Mouse (Mus musculus): ENCODE data around the gene Scd2. TPM values are rescaled to one million over a fixed set of nuclear protein-coding genes. Genes with fewer than 3 reads are reported as not detected.

Scd2 gene
- polyA plus RNA-seq, 1 experiment from 2014 or later, result 219 TPM

DNA sequence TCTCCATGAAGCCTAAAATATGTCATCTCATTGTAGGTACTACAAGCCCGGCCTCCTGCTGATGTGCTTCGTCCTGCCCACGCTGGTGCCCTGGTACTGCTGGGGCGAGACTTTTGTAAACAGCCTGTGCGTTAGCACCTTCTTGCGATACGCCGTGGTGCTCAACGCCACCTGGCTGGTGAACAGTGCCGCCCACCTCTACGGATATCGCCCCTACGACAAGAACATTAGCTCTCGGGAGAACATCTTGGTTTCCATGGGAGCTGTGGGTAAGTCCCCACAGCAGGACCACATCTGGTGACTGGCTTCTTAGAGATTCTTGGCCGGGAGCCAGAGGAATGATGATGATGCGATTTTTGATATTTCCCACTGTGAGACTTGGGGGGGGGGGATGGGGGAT is 7.7 kb downstream of the Scd2 start:
- WGBS, result 62% methylated on average over 16 of the region's 16 CpGs
- Histone ChIP-seq H3K36me3 (peaks cover 99% of the 10 kb centered on the region), H3K4me2 (replicated peaks) (peak overlapping the region; percentile 100), H3K9ac (no peak overlapping the region), H3K4me1 (peaks cover 86% of the 10 kb centered on the region), H3K27me3 (no peaks in the 10 kb centered on the region), H3K9me3 (no peaks in the 10 kb centered on the region), H3K4me3 (peak overlapping the region; percentile 7; the same call in 1 of the 2 replicates), H3K27ac (no peak overlapping the region)
- ATAC-seq (ENCODE audit: low FRiP score, low read depth), result no peak

DNA sequence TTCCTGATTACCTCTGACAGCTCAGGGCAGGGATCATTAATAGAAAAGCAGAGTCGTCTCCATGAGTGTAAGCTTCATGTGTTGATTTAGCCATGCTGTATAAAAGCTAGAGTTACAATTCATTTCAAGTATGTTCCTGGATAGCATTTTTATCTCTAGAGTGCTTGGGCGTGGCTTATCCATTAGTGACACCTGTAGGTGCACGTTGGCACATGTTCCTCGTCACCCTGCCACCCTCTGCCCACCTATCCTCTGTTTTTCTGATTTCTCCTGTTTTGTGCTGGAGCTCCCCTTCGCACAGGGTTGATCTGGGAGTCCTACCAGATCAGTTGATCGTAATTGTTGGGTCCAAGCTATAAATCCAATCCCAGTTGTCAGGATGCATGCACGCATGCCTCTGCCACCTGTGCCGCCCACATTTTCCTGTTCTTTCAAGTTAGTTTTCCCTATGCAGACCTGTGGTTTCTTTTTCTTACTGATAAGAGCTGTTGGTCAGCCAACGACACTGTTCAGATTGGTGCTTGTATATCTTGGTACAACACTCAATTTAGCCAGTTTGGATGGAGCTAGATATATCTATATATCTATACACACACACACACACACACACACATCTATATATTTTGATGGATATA is 8.3 kb downstream of the Scd2 start:
- Histone ChIP-seq H3K9ac (no peak overlapping the region), H3K4me3 (no peak overlapping the region), H3K9me3 (no peaks in the 10 kb centered on the region), H3K36me3 (peaks cover 99% of the 10 kb centered on the region), H3K27me3 (no peaks in the 10 kb centered on the region), H3K4me2 (replicated peaks) (0 out of 2 replicates have a peak overlapping the region, but pooled peaks have one; percentile 100), H3K4me1 (peaks cover 80% of the 10 kb centered on the region), H3K27ac (no peak overlapping the region)
- WGBS, result 73% methylated on average over 9 of the region's 9 CpGs
- ATAC-seq (ENCODE audit: low FRiP score, low read depth), result no peak

DNA sequence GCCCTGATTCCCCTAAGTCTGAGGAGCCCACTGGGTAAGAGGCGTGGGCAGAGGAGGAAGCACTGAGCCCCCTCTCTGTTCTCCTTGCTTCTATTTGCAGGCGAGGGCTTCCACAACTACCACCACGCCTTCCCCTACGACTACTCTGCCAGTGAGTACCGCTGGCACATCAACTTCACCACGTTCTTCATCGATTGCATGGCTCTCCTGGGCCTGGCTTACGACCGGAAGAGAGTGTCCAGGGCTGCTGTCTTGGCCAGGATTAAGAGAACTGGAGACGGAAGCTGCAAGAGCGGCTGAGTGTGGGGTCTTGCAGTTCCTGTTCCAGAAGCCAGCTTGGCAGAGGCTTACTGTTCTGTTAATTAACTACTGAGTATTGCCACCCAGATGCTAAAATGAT is 9.4 kb downstream of the Scd2 start:
- peaks cover 69% of the 10 kb centered on the region for H3K4me1 ChIP-seq
- no peaks in the 10 kb centered on the region for H3K27me3 ChIP-seq
- no peak overlapping the region; the same call in 1 of the 2 replicates for H3K27ac ChIP-seq
- H3K36me3 ChIP-seq, result peaks cover 99% of the 10 kb centered on the region
- H3K4me2 ChIP-seq (replicated peaks), result no peak overlapping the region
- WGBS, result 86% methylated on average over 11 of the region's 11 CpGs
- no peak overlapping the region for H3K4me3 ChIP-seq
- H3K9me3 ChIP-seq, result no peaks in the 10 kb centered on the region
- no peak overlapping the region for H3K9ac ChIP-seq
- ATAC-seq (ENCODE audit: low FRiP score, low read depth), result no peak

DNA sequence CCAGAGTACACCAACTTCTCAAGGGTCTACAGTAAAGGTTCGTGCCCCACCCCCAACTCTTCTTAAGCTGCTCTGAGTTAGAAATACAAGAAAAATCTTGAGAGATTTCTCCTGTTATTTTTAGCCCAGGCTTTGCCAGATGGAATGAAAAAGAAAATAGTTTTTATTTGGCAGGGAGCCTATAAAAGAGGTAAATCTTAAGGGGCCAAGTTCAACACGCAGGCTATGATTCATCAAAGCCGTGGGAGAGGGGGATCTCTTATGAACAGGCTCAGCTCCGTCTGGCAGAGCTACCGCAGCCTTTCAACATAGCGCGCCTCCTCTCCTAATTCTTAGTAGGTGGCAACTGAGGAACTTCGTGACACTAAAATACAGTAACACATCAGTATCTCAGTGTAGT is 10.0 kb downstream of the Scd2 start:
- no peaks in the 10 kb centered on the region for H3K9me3 ChIP-seq
- H3K9ac ChIP-seq, result no peak overlapping the region
- H3K4me3 ChIP-seq, result no peak overlapping the region
- ATAC-seq (ENCODE audit: low FRiP score, low read depth), result no peak
- peaks cover 63% of the 10 kb centered on the region for H3K4me1 ChIP-seq
- WGBS, result 68% methylated on average over 8 of the region's 8 CpGs
- peaks cover 99% of the 10 kb centered on the region for H3K36me3 ChIP-seq
- no peak overlapping the region for H3K27ac ChIP-seq
- H3K27me3 ChIP-seq, result no peaks in the 10 kb centered on the region
- H3K4me2 ChIP-seq (replicated peaks), result no peak overlapping the region

DNA sequence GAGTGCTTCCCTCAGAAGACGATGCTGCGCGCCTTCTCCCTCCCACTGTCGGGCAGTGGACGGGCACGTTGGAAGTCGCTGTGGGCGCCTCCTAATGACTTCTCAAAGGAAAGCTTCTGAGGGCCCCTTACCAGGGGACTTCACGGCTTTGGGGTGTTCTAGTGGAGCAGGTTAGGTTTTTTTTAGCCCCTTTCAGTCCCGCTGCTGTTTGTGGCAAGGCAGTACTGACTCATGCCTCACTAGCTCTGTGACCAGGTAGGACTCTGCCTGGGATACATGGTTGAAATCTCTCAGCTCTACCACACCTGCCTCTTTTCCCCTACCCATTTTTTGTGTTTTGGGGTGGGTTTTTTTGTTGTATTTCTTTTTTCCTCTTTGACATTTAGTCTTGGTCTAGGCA is 10.9 kb downstream of the Scd2 start:
- no peaks in the 10 kb centered on the region for H3K9me3 ChIP-seq
- H3K4me2 ChIP-seq (replicated peaks), result no peak overlapping the region
- peaks cover 53% of the 10 kb centered on the region for H3K4me1 ChIP-seq
- no peak overlapping the region for H3K27ac ChIP-seq
- H3K4me3 ChIP-seq, result no peak overlapping the region
- peaks cover 98% of the 10 kb centered on the region for H3K36me3 ChIP-seq
- no peak overlapping the region for H3K9ac ChIP-seq
- WGBS, result 88% methylated on average over 10 of the region's 10 CpGs
- H3K27me3 ChIP-seq, result no peaks in the 10 kb centered on the region
- ATAC-seq (ENCODE audit: low FRiP score, low read depth), result no peak

DNA sequence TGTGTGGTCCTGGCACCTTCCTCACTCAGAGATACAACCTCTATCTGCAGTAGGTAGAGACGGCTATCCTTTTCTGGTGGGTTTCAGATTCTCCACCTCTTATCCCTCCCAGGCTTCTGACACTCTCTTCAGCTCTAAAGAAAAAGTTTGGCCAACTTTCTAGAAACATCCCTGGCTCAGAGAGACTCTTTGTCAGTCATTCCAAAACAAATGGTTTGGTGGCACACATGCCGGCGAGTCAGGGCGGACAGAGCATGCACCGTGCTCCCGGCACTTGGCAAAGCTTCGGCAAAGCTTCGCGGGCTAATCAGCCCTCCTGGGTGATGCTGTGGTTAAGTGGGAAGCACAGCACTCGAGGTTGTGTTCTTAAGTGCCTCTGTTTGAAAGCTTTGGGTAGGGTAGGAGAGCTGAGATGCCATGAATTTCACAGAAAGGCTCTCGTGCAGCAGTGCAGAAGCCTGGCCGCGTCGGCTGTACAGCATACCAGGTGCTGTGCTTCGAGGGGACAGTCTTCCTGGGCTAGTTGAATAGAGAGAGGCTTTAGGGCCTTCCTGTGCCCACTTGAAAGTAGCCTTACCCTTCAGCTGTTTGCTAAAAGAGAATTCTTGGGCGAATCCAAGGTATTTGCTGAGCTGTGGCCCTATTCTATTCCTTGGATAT is 11.5 kb downstream of the Scd2 start:
- Histone ChIP-seq H3K4me2 (replicated peaks) (no peak overlapping the region), H3K9me3 (no peaks in the 10 kb centered on the region), H3K27ac (no peak overlapping the region), H3K4me1 (peaks cover 48% of the 10 kb centered on the region), H3K27me3 (no peaks in the 10 kb centered on the region), H3K4me3 (no peak overlapping the region), H3K9ac (no peak overlapping the region), H3K36me3 (peaks cover 94% of the 10 kb centered on the region)
- ATAC-seq (ENCODE audit: low FRiP score, low read depth), result no peak
- 90% methylated on average over 16 of the region's 16 CpGs for WGBS

DNA sequence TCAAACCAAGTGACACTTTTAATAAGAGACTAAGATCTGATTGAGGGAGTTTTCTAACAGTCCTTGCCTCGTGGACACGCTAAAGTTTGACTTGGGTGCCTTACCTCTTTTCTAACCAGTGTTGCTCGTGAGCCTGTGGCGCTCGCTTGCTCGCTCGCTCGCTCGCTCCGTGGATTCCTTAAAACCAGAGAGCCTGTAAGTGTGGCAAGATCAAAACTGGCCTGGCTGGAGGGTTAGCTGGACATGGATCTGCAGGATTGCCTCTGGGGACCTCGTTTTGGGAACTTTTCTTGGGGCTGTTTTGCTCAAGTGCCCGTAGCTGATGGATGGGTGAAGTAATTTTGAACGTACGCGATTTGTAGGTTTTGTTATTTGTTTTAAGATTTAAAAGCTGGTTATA is 12.2 kb downstream of the Scd2 start:
- no peak overlapping the region for H3K4me2 ChIP-seq (replicated peaks)
- H3K9me3 ChIP-seq, result no peaks in the 10 kb centered on the region
- H3K4me3 ChIP-seq, result no peak overlapping the region
- H3K27me3 ChIP-seq, result no peaks in the 10 kb centered on the region
- peaks cover 41% of the 10 kb centered on the region for H3K4me1 ChIP-seq
- 86% methylated on average over 15 of the region's 15 CpGs for WGBS
- H3K27ac ChIP-seq, result no peak overlapping the region
- no peak overlapping the region for H3K9ac ChIP-seq
- no peak for ATAC-seq (ENCODE audit: low FRiP score, low read depth)
- peaks cover 86% of the 10 kb centered on the region for H3K36me3 ChIP-seq

DNA sequence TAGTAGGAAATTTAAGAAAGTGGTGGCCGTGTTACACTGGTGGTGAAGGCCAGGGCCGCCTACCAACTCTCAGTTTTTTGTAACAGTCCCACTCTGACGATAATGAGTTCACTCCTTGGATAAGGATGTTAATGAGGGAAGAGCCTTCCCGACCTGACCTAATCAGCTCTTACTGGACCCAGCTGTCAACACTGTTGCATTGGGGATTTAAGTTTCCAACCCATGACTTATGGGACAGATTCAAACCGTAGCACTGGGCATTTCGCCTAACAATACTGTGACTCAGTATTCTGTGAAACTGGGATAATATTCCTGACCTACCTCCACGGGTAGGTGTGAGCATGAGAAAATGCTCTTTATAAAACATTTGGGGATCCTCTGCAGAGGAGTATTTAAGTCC is 12.7 kb downstream of the Scd2 start:
- no peak overlapping the region for H3K4me2 ChIP-seq (replicated peaks)
- H3K36me3 ChIP-seq, result peaks cover 82% of the 10 kb centered on the region
- H3K4me1 ChIP-seq, result peaks cover 36% of the 10 kb centered on the region
- no peak overlapping the region for H3K4me3 ChIP-seq
- WGBS, result 78% methylated on average over 7 of the region's 7 CpGs
- no peak for ATAC-seq (ENCODE audit: low FRiP score, low read depth)
- H3K9ac ChIP-seq, result no peak overlapping the region
- no peak overlapping the region for H3K27ac ChIP-seq
- H3K27me3 ChIP-seq, result no peaks in the 10 kb centered on the region
- no peaks in the 10 kb centered on the region for H3K9me3 ChIP-seq

DNA sequence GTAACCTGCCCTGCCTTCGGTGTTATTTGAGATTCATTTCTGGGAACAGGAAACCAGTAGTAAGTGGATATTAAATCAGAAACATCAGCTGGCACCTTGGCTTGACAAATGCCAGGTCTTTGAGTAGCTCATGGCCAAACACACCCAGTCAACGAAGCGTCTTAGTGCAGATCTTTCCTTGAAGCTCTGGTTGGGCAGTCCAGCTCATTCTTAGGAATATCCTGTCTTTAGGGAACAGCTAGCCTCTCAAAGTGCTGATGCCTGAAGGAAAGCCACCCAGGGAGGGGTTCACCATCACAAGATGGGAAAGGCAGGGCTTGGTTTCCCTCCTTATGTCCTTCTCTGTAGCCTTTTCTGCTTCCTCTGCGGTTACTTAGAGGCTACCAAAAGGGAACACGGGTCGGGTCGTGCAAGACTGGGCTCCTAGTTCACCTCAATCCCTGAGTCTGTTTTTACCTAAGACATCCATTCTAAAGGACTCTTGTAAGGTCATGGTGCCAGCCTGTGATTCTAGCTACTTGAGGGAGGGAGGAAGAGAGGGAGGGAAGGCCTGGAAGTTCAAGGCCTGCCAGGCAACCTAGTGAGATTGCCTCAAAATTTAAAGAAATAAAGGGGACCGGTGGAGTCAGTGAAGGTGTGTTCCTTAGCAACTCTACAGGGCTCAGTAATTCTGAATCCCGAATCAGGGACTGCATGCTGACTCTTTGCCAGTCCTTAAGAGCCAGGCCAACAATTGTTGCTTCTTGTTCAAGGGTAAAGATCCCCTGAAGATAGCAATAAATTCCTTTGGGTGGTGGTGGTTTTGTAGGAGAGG is 13.8 kb downstream of the Scd2 start:
- peaks cover 71% of the 10 kb centered on the region for H3K36me3 ChIP-seq
- no peak overlapping the region for H3K27ac ChIP-seq
- H3K9me3 ChIP-seq, result no peaks in the 10 kb centered on the region
- no peak overlapping the region for H3K4me2 ChIP-seq (replicated peaks)
- ATAC-seq (ENCODE audit: low FRiP score, low read depth), result no peak
- H3K4me3 ChIP-seq, result no peak overlapping the region
- H3K4me1 ChIP-seq, result peaks cover 27% of the 10 kb centered on the region
- WGBS, result 78% methylated on average over 9 of the region's 9 CpGs
- H3K27me3 ChIP-seq, result no peaks in the 10 kb centered on the region
- no peak overlapping the region for H3K9ac ChIP-seq

DNA sequence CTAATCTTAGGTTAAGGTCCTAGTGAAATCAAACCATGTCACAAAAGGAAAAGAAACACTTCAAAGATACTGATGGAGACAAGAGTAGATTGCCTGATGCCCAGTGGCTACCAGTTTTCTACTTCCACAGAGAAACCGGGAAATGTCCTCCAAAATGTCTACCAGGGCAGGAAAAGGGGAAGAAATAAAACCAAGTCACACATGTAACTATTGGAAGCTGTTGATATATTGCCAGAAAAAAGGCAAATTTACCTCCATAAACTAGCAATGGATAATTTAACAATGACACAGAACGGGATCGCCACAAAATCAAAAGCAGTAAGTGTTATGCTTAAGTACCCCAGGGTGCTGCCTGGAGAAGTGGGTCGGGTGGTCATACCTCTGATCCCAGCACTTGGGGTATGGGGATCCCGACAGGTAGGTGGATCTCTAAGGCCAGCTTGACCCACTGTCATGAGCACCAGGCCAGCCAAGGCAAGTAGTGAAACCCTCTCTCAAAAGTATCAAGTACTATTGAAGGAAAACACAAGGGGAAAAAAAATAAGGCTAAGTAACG is 14.5 kb downstream of the Scd2 start:
- Histone ChIP-seq H3K4me2 (replicated peaks) (no peak overlapping the region), H3K27ac (no peak overlapping the region), H3K27me3 (no peaks in the 10 kb centered on the region), H3K4me3 (no peak overlapping the region), H3K9ac (no peak overlapping the region), H3K9me3 (no peaks in the 10 kb centered on the region), H3K36me3 (peaks cover 64% of the 10 kb centered on the region), H3K4me1 (peaks cover 21% of the 10 kb centered on the region; the same call in 1 of the 2 replicates)
- WGBS, result 78% methylated on average over 6 of the region's 6 CpGs
- no peak for ATAC-seq (ENCODE audit: low FRiP score, low read depth)

DNA sequence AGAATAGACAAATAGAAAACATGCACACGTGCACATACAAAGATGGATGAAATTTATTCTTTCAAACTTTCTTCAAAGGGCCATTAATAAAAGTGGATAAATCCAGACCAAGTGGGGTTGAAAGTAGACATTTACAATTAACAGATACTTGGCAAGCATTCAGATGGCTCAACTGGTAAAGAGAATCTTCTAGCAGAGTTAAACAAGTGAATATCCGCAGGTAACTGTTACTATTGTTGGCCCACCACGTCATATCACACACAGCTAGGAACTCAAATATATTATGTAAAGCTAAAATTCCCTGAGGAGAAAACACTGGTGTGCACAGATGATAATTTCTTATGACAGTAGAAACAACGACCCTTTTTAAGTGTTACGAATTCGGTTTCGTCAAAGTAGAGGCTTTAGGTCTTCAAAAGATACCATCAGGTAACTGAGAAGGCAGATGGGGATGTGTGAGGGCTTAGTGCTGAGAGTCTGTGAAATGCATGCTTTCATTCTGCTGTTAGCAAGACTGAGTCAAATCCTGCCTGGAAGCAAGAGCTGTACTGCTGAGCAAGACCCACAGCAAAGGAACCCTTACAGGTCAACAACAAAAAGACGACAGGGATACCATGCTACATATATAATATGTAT is 15.3 kb downstream of the Scd2 start:
- 87% methylated on average over 8 of the region's 8 CpGs for WGBS
- Histone ChIP-seq H3K36me3 (peaks cover 57% of the 10 kb centered on the region), H3K4me1 (peaks cover 14% of the 10 kb centered on the region; the same call in 1 of the 2 replicates)

More for the DNA sequence above, 15.3 kb downstream of the Scd2 start:
- H3K27me3 ChIP-seq, result no peaks in the 10 kb centered on the region
- H3K4me3 ChIP-seq, result no peak overlapping the region
- no peaks in the 10 kb centered on the region for H3K9me3 ChIP-seq
- H3K9ac ChIP-seq, result no peak overlapping the region
- ATAC-seq (ENCODE audit: low FRiP score, low read depth), result no peak
- no peak overlapping the region for H3K4me2 ChIP-seq (replicated peaks)
- H3K27ac ChIP-seq, result no peak overlapping the region
